Mouse (Mus musculus): Measurements from ENCODE around the gene Nfs1. TPM values are rescaled to one million over a fixed set of nuclear protein-coding genes. Genes with fewer than 3 reads are reported as not detected.
"Not testable (repeated sequence)": the region's sequence is repeated elsewhere in the genome, so short reads cannot be mapped to it uniquely, and the experiment has no call there.

The Nfs1 gene
- total RNA-seq, 2 experiments from 2014 or later = 32.4 to 71.4 TPM

GRCm38 (mm10) chr2:156145486-156146130 is 1.6 kb upstream of the Nfs1 start:
- no peak for ATAC-seq (replicated peaks; ENCODE audit: poor library complexity)

- peak; percentile 4; the same call in 1 of the 2 replicates for ATAC-seq (replicated peaks; ENCODE audit: poor library complexity)
These were observed 619 bp downstream of the Nfs1 start for GRCm38 (mm10) chr2:156143367-156143766.

- ATAC-seq (replicated peaks; ENCODE audit: poor library complexity) = no peak
These were observed 1.2 kb downstream of the Nfs1 start for GRCm38 (mm10) chr2:156142820-156143219.

- ATAC-seq (replicated peaks; ENCODE audit: poor library complexity) = peak; percentile 52; the same call in 1 of the 2 replicates
These were observed 8.3 kb downstream of the Nfs1 start for GRCm38 (mm10) chr2:156135695-156136094.

- no peak for ATAC-seq (replicated peaks; ENCODE audit: poor library complexity)
These were observed 9.8 kb downstream of the Nfs1 start for GRCm38 (mm10) chr2:156134161-156134560.

GRCm38 (mm10) chr2:156126992-156127391 is 17.0 kb downstream of the Nfs1 start, which contains the start of gene Gm28036:
Gene Gm28036, minus strand, starts transcription at chr2:156127092.
- ATAC-seq (replicated peaks; ENCODE audit: poor library complexity) = no peak

- ATAC-seq (replicated peaks; ENCODE audit: poor library complexity) = no peak
These were observed 20.3 kb downstream of the Nfs1 start for GRCm38 (mm10) chr2:156123731-156124130.

GRCm38 (mm10) chr2:156119566-156119965 is 24.4 kb downstream of the Nfs1 start:
- no peak for ATAC-seq (replicated peaks; ENCODE audit: poor library complexity)

GRCm38 (mm10) chr2:156112080-156112423 is 31.9 kb downstream of the Nfs1 start:
- not testable (repeated sequence) for ATAC-seq (replicated peaks; ENCODE audit: poor library complexity)

GRCm38 (mm10) chr2:156111358-156112079 is 32.5 kb downstream of the Nfs1 start, which contains the start of the genes Cpne1 and Rbm12:
Gene Cpne1, minus strand, starts transcription at chr2:156111965.
Gene Rbm12, minus strand, starts transcription at chr2:156111978.
- peak; percentile 85 for ATAC-seq (replicated peaks; ENCODE audit: poor library complexity)

GRCm38 (mm10) chr2:156110627-156111357 is 33.2 kb downstream of the Nfs1 start:
- peak; percentile 41 for ATAC-seq (replicated peaks; ENCODE audit: poor library complexity)

- ATAC-seq (replicated peaks; ENCODE audit: poor library complexity) = no peak
These were observed 52.1 kb downstream of the Nfs1 start for GRCm38 (mm10) chr2:156091926-156092325.

- no peak for ATAC-seq (replicated peaks; ENCODE audit: poor library complexity)
These were observed 54.2 kb downstream of the Nfs1 start for GRCm38 (mm10) chr2:156089799-156090198.

- no peak for ATAC-seq (replicated peaks; ENCODE audit: poor library complexity)
These were observed 56.4 kb downstream of the Nfs1 start for GRCm38 (mm10) chr2:156087391-156088110.

GRCm38 (mm10) chr2:156084541-156084940 is 59.4 kb downstream of the Nfs1 start:
- ATAC-seq (replicated peaks; ENCODE audit: poor library complexity) = no peak

- ATAC-seq (replicated peaks; ENCODE audit: poor library complexity) = no peak
These were observed 63.6 kb downstream of the Nfs1 start for GRCm38 (mm10) chr2:156080391-156080790.

- ATAC-seq (replicated peaks; ENCODE audit: poor library complexity) = no peak
These were observed 64.3 kb downstream of the Nfs1 start for GRCm38 (mm10) chr2:156079674-156080073.

GRCm38 (mm10) chr2:156079183-156079560 is 64.8 kb downstream of the Nfs1 start:
- no peak for ATAC-seq (replicated peaks; ENCODE audit: poor library complexity)

GRCm38 (mm10) chr2:156078421-156079182 is 65.4 kb downstream of the Nfs1 start:
- ATAC-seq (replicated peaks; ENCODE audit: poor library complexity) = no peak

- ATAC-seq (replicated peaks; ENCODE audit: poor library complexity) = peak; percentile 29; the same call in 1 of the 2 replicates
These were observed 66.5 kb downstream of the Nfs1 start for GRCm38 (mm10) chr2:156077461-156077860.

Measured in megakaryocyte progenitor cell, adult 5-6 weeks (primary cell).